Mouse (Mus musculus) embryo, embryonic 11 days (tissue): ENCODE results near the gene Fto.
A peak's percentile ranks its signal among the peaks of the same experiment; 100 is the strongest.

Experiments
- DNase-seq: peaks from one replicate; pipeline ENCODE4 v3.0.0-alpha.2; 2015

The Fto gene

DNA sequence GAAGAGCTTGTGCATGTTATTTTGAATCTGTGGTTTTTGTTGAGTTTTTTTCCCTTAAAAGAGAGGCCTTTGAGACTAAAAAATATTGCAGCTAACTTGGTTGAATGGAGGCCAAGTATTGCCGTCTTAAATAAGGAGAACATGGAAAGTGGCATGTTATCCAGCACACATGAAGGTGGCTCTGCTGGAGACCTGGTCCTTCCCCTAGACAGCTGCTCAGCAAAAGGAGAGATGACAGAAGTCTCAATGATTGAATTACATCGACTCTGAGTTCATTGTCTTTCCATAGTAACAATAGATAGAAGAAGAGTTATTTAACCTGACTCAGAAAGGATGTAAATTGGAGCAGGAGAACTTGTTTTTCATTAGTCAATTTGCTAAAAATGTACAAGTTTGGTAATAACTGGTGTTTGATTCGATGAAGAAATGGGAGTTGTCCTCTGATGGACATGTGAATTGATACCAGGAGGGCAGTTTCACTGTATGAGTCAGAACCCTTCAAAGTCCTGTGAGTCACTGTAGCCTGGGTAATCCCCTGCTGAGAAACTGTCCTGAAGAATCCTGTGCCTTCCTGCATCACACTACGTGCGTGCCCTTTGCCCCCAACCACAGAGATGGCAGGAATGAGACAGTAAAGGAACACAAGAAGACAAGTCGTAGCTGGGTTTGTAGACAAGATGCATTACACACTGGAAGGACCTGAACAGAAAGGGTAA lies 82.2 kb downstream of the Fto start:
- no peak for DNase-seq

DNA sequence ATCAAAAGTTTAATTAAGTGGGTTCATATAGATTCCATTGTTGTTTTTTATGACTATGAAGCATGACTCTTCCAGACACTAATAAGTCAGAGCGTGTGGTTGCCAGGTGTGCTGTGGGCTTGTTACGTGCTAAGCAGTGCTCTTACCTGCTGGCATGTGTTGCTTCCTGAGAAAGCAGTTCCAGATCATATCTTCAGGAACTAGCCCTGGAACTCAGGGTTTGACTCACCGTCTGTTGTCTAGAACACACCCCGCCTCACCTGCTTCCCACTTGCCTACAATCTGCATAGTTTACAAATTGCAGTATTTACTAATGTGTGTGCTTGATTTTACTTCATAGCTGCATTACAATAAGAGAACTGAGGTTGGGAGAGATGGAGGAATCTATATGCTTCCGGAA lies 84.7 kb downstream of the Fto start:
- DNase-seq: no peak

DNA sequence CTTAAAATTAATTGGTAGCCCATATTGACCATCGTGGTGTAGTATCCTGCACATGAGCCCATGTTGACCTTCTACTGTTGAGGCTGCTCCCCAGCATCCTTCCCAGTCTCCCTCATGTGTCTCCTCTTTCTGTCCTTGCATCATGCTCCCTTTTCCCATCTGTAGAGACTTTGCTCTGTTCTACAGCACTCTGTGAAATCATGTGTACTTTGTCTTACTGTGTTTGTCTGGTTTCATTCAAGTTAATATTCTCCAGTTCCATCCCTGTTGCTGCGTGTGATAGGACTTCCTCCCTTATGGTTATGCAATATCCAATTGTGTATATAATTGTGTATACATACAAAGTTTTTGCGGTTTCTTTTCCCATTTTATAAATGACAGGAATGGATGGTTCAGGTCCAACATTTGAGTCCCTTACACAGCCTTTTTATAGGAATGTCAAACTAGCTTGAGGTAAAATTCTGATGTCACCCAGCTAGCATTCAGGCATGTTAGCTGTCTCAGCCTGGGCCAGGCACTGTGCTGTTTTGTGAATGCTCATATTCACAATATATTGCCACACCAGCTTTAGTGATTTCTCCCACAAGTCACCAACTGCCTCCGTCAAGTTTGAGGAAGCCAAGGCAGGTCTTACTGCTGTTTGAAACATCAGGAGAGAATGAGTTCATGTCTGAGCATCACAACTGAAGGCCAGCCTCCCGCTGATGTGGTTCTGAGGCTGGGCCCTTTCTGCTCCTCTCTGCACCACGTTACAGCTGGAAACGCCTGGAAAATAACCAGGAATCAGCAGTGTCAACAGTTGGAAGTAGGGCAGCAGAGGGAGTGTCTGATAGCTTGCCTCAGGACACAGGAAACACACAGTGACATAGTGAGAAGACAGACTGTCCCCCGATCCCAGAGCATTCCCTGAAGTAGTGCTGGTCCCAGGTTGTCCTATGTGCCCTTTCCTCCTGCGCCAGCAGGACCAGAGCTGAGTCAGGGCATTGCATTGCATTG lies 90.0 kb downstream of the Fto start:
- DNase-seq: no peak

DNA sequence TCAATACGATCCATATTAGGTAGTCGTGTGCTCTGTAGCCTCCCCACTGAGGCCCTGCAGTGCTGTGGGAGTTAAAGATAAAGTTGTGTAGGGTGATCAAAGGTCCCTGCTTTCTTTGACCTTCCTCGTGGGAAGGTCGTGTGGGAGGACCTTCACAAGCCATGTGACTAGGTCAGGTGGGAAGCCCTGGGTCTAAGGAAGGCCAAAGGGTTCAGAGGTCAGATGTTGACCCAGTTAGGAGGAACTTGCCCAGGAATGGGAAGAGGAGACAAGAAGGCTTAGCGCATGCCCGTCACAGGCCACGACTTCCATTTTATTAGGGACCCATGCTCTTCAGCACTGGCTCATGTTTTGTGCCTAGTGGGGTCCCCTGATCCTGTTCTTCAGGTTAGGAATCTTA lies 91.0 kb downstream of the Fto start:
- DNase-seq: no peak

DNA sequence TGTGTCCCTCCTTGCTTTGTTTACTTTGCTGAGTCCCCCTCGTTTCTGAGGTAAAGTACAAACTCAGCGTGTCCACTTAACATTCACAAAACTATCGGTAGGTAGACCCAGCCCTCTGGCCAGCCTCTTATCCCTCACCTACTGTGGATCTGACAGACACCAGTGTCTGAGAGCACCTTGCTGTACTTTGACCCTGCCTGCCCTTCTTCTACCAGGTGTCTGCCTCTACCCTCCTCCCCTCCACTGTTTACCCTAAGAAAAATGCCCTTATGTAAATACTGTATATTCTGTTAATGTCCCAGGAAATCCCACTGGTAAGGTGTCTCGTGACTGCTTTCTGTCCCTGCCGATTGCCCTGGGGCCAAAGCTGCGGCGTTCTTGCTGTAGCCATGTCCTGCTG lies 91.8 kb downstream of the Fto start:
- no peak for DNase-seq

DNA sequence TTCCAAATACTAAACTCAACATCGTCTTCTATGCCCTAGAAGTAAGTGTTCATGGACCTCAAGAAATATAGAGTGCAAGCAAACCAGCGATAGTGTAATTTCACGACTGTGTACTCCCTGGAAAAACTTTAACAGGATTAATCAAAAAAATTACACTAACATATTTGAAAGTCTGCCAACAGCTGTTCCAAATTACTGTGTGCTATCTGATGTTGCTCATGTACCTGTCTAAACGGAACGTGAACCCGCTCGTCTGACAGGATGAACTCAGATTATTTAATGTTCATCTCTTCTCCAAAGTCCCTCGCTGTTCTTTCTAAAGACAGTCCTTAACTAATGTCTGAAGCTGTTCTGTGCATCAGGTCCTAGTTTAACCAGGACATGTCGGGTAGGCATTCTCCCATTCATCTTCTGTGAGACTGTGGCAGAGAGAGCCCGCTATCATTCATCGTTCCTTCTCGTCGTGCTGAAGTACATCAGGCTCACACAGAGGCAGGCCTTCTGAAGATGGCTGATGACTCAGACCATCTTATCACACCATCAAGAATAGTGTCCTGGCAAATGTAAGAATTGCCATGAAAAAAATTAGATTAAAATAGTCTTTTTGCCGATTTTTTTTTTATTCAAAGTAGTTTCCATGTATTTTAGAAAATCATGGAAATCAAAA lies 93.4 kb downstream of the Fto start:
- DNase-seq: no peak

DNA sequence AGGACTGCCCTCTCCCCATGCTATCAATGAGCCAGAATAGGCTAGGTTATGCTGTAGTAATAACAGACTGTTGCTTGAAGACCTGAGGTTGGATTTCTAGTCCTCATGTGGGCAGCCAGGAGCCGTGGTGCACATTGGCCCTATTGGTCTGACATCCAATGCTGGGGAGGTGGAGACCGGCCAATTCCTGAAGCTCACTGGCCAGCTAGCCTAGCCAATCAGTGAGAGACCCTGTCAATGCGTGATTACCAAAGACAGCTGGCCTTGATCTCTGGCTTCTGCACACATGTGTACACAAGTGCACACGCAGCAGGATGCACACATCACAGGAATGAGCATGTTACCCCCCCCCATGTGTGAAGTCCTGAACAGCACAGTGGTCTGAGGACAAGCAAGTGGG lies 94.6 kb downstream of the Fto start:
- no peak for DNase-seq

DNA sequence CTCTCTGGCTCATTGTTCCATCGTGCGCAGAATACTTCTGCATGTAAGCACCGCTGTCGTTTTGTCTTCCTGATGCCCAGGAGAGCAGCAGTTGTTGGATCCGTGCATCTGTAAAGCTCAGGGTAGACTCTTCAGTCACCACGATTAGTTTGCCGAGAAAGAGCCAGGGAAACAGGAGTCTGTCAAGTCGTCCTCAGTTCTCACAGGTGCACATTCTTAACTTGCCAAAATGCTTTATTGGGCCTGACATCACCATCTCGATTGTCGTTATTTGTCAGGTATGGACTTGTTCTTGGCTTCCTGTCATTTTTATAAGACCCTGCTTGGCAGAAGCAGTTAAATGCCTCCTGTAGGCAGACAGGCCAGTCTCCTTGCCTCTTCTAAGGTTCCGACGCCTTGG lies 96.7 kb downstream of the Fto start:
- DNase-seq: no peak

DNA sequence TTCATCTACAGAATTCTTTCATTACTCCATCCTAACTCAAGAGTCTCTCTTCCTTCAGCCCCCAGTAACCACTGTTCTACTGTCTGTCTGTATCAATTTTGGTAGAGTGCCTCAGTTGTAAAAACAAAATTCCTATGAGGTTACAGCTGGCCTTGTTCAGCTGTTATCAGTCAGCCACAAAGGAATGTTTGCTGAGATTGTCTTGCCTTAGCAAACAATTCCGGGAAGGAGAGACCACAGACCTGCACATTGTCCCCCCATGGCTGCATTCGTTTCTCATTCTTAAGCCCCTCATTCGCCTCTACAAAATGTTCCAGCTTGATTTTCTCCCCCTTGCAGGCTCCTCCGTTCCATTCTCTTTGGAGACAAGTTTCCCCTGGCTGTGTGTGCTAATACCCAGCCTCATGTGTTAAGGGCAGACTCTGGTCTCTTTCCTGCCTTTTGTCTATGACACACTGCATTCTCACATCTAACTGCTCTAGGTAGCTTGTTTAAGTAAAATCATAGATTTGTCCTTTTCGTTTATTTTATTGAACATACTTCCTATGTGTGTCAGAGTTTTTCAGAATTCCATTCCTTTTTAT lies 111.3 kb downstream of the Fto start:
- DNase-seq: no peak

DNA sequence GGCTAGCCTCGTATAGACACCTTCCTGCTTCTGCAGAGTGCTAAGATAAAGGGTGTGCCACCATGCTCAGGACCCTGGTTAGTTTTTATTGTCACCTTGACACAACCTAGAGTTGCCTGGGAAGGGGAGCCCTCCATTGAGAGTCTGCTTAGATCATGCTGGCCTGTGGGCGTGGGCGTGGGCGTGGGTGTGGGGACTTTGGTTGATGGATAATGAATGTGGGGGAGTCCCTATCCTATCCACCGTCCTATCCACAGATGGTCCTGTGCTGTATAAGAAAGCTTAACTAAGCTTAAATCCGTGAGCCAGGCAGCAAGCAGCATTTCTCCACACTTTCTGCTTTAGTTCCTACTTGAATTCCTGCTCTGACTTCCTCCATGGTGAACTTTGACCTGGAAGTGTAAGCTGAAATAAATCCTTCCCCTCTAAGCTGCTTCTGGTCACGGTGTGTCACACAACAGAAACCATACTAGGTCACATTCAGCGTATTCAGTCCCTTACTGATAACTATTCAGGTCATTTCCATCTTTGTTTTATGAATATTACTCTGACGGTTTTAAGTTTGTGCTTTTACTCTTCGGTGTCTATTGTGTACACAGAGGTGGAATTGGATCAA lies 112.0 kb downstream of the Fto start:
- DNase-seq: no peak

DNA sequence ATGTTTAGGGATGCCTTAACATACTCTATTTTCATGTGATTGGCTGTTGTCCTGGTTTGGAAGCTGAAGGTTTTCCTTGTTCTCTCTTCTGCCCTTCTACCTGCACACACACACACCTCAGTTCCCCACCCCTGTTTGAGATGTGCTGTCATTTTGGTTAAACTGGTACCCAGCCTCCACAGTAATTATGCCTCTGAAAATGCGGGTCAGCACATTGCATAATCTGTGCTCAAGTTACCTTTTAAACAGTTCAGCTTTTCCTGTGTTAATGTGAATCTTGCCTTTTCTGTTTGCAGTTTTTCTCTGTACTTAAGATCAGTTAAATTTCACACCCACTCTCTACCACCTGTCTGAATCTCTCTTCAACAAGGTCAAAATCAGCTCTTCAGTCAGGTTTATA lies 113.2 kb downstream of the Fto start:
- no peak for DNase-seq

DNA sequence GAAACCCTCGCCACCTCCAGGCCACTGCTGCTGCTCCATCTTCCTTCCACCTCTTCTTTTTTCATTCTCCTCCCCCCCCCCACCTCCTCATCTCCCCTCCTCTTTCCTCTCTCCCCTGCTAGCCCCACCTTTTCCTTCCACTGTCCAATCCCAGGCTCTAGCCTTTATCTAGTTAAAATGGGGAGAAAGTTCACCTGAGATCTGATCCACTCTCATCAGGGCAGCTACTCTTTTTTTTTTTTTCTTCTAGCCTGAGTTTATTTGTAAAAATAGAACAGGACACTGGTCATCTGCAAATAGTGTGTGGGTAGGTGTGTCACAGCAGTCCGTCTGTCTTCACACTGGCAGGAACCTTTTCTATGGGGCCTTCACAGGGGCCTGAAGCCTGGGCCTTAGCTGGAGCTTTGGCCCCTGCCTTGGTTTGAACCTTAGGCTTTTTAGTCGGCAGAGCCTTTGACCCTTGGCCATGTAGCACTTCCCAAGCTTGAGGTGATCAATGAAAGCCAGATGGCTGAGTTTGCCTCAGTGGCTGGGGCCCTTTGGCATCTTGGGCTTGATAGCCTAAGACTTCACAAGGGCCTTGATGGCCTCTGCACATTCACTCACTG lies 117.1 kb downstream of the Fto start:
- no peak for DNase-seq

DNA sequence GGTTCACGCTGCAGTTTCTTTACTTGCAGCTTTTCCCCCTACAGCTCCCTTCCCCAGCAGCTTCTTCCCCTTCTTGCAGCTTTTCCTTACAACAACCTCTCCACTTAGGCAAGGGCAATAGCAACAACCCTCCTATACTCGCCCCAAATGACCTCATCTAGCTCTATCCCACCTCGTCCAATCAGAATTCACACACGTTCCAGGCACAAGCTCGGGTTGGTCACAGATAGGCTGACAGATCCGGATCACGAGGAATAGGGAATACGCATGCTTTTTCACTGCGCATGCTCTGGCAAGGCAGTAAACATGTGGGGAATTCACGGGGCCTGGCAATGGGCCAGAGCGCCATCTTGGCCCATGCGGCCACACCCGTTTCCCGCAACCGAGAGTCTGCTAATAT lies 122.7 kb downstream of the Fto start:
- no peak for DNase-seq

DNA sequence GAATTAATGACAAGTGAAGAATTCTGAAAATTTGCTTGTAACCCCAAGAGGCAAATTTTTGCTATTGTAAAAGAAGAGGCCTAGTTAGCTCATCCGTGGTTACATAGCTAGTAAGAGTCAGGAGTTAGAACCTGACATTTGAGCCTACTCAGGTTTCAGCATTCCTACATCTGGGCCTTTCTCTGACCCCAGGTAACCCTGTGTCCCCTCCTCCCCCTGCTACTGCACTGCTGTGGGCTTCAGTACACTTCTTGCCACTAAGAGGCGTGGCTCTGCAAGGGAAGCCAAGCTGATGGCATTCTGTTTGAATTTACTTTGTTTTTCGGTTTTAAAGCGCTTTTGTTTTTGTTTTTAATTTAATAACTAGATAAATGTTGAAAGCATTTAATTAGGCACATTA lies 130.6 kb downstream of the Fto start:
- peak; percentile 77 for DNase-seq

DNA sequence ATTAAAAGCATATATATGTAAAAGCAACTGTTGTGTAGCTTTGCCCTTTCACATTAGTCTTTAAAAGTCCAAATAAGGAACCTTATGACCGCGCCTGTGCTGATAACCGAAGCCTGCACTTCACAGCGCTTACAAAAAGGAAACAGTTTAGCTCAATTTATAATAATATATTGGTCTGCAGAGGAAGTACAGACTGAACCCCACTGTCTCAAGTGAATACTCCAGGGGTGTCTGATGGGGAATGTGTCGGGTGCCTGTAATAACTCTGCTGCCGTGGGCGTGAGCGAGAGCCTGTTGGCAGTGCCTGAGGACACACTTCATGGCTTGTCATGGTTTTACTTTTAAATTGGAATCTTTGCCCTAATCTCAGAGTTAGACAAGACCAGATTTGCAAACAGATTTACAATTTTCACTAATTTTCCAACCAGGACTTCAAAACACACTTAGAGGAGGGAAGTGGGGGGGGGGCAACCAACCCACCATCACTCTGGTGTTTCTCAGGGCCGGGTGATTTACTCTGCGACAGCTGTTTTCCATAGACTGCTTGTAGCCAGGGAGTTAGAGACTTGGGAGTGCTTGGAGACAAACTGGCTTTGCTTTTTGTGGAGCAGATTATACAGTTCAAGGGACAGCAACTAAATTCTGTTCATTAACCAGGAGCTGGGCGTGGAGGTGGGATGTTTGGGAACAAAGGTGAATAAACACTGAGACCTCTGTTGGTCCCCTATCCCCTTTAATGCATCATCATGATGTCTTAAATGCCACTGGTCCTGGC lies 131.5 kb downstream of the Fto start:
- peak; percentile 64 for DNase-seq

DNA sequence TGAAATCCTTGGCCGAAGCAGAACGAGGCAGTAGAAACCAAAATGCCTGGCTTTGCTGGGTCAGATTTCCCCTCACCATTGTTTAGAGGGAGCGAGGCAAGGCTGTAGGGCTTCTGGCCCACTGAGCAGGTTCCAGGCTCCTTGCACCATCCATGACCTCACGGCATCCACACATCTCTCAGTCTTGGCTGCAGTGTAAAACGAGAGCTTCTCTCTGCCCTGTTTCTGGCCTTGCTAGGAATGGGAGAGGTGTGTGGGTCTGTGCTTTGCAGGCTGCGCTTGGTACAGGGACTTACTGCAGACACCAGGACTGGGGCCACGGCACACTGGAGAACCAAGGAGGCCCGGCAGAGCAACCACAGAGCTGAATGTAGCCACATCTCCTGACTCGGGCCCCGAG lies 132.2 kb downstream of the Fto start:
- peak; percentile 26 for DNase-seq

DNA sequence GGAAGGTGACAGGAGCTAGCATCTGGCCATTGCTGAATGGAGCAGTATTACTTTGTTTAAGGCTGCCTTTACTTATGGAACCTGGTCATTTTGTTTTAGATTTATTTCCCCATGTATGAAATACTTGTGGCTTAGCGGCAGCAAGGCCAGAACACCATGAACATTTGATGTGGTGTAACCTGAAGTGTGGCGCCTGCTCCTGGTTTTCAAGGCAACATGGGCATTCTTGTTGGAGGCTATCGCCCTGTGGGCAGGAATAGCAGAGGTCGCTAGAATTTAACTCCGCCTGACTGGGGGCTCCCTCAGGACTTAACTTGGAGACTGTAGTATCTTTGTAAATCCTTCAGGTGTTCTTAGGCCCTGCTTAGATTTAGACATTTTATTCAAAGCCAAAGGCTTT lies 132.7 kb downstream of the Fto start:
- peak; percentile 13 for DNase-seq

DNA sequence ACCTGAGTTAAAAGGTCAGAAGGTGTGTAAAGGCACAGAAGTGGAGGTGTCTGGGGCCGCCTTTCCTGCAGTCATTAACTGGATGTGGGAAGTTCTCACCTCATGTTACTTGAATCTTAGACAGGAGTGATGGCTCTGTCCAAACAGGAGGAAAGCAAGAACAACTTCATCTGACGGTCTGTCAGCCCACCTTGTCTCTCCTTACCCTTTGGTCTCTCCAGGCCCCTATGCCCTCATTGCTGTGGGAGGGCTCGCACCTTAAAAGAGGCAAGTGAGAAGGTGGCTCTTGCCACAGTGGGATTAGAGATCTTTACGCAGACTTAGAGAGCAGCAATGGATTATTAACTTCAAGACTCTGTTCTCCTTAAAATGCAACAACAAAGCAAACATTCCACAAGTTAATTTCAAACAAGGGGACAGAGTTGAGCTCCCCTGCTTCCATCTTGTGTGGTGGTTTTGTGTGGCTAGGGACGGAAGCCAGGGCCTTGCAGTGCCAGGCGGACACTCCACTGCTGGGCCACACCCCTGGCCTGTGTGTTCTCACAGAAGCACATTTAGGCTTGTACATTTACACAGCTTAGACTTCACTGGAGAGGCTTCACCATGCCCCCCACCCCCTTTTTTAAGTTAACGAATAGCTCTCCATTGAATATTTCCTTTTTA lies 135.5 kb downstream of the Fto start:
- DNase-seq: no peak

DNA sequence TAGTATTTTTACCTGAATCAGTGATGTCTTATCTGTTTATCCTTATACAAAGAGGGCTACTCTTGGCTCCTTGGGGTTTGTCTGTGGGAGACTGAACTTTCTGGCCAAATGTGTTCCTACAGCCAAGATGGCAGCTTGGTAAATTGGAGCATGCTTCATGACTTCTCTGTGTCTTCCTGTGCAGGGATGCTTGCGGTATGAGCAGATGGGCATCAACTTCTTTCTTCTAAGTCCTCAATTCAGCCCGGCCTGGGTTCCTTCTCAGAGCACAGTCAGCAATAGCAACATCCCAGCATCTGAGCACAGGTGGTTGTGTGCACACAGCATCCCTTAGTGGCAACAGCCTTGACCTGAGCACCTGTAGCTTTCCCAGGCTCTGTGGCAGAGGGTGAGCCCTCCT lies 141.6 kb downstream of the Fto start:
- no peak for DNase-seq

DNA sequence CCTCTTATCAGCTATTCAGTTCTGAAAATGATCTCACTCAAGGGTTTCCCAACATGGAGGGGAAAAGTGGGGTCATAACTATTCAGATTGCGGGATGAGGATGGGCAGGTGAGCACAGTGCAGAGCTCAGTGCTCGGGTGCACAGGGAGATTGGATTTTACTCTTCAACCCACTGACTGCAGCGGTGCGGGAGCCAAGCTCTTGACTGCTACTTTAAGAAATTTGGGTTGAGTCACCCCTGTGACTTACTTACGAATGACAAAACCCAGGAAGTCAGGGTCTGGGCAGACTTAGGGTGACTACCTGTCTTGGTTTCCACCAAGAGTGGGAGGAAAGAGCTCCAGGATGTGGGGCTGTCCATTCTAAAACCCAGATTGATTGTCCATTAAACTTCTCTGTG lies 142.3 kb downstream of the Fto start:
- DNase-seq: no peak

DNA sequence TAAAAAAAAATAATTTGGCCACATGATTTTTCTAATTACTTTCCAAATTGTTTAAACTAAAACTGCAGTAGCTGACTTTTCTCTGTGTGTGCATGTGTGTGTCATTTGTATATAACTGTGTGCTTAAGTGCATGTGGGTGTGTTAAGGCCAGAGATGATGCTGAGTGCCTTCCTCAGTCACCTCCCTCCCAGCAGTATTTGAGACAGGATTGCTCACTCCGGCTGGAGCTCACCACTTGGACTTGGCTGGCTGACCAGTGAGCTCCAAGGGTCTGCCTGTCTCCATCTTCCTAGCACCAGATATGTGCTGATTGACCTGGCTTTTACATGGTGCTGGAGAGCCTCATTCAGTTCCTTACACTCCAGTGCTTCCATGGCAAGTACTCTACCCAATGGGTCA lies 144.7 kb downstream of the Fto start:
- DNase-seq: no peak
